Mouse (Mus musculus): ENCODE results near the gene Nln. TPM values are rescaled to one million over a fixed set of nuclear protein-coding genes. Genes with fewer than 3 reads are reported as not detected.

Nln gene
- total RNA-seq (2023) = 13.9 TPM

GRCm38 (mm10) chr13:104109288-104109815 lies at the start of gene Nln, which contains the start of gene Sgtb:
TSS of gene Nln (minus strand) at chr13:104109614.
TSS of gene Sgtb (plus strand) at chr13:104109741.

Other genes starting within 250 kb of the Nln start
- 114 TPM for gene Erbin, start 189.1 kb downstream of the Nln start, total RNA-seq (2023)
- gene Sgtb, start 127 bp upstream of the Nln start, total RNA-seq (2023) = 0.58 TPM
- 26.3 TPM for gene Trappc13, start 68.9 kb upstream of the Nln start, total RNA-seq (2023)
- 15.1 TPM for gene Trim23, start 69.2 kb upstream of the Nln start, total RNA-seq (2023)
- 4.9 TPM for gene Cenpk, start 119.0 kb upstream of the Nln start, total RNA-seq (2023)
- gene Ppwd1, start 119.2 kb upstream of the Nln start, total RNA-seq (2023) = 25.9 TPM
- gene Adamts6, start 178.2 kb upstream of the Nln start, total RNA-seq (2023) = 28.4 TPM

All from CD8-positive naive resting alpha-beta T cell, adult 57 days (primary cell).